Mouse (Mus musculus): Measurements from ENCODE around the gene Nphp3. TPM values are rescaled to one million over a fixed set of nuclear protein-coding genes. Genes with fewer than 3 reads are reported as not detected.

Nphp3 gene
- polyA plus RNA-seq (2015; fragmentation: Nextera tagmentation; extraction: Ambion mirVana): 2.2 and 2.7 TPM in 2 replicates

- H3K27ac ChIP-seq (ENCODE audit: low read length): peak within 1 kb of the TSS; percentile 85
- no peaks in the 10 kb centered on the region; the same call in 1 of the 2 replicates for H3K4me1 ChIP-seq (ENCODE audit: insufficient read depth, low read depth, low read length)
- H3K9me3 ChIP-seq (ENCODE audit: low read length): no peaks in the 10 kb centered on the region
- TF ChIP-seq CTCF (IDR thresholded peaks at IDR 0.05) (peak; percentile 36; the same call in 1 of the 2 replicates), EP300 (IDR thresholded peaks at IDR 0.05) (no peak)
- H3K9ac ChIP-seq (replicated peaks; ENCODE audit: low read depth): peak within 1 kb of the TSS; percentile 55
- H3K36me3 ChIP-seq (ENCODE audit: insufficient read depth, low read length): peaks cover 7% of the 10 kb centered on the region; the same call in 1 of the 2 replicates
- ATAC-seq: peak; percentile 98
- H3K4me3 ChIP-seq (ENCODE audit: low read depth, low read length): peak within 1 kb of the TSS; percentile 72
- WGBS: 2% methylated on average over 54 of the region's 55 CpGs
- peak; percentile 100 for DNase-seq (ENCODE audit: low spot score)
- peak within 1 kb of the TSS; percentile 71 for H3K4me2 ChIP-seq (replicated peaks; ENCODE audit: low read depth, low read length)
- no peaks in the 10 kb centered on the region for H3K27me3 ChIP-seq (replicated peaks; ENCODE audit: insufficient read depth, low read length)
These were observed at the start of gene Nphp3 for GRCm38 (mm10) chr9:104001921-104002859. Nphp3 (plus strand) TSS chr9:104002544.

- Histone ChIP-seq H3K27ac (ENCODE audit: low read length) (no peak overlapping the region), H3K36me3 (ENCODE audit: insufficient read depth, low read length) (no peaks in the 10 kb centered on the region), H3K27me3 (replicated peaks; ENCODE audit: insufficient read depth, low read length) (no peaks in the 10 kb centered on the region), H3K4me2 (replicated peaks; ENCODE audit: low read depth, low read length) (no peak overlapping the region), H3K9ac (replicated peaks; ENCODE audit: low read depth) (no peak overlapping the region), H3K4me3 (ENCODE audit: low read depth, low read length) (no peak overlapping the region), H3K4me1 (ENCODE audit: insufficient read depth, low read depth, low read length) (no peaks in the 10 kb centered on the region), H3K9me3 (ENCODE audit: low read length) (no peaks in the 10 kb centered on the region)
- 75% methylated on average over 6 of the region's 6 CpGs for WGBS
- ATAC-seq (no peak), DNase-seq (ENCODE audit: low spot score) (no peak)
- no peak for TF ChIP-seq CTCF (IDR thresholded peaks at IDR 0.05)
- TF ChIP-seq EP300 (IDR thresholded peaks at IDR 0.05): no peak
These were observed 43.6 kb upstream of the Nphp3 start for GRCm38 (mm10) chr9:103958722-103959121.

- Histone ChIP-seq H3K27ac (ENCODE audit: low read length) (no peak overlapping the region), H3K9me3 (ENCODE audit: low read length) (no peaks in the 10 kb centered on the region), H3K4me2 (replicated peaks; ENCODE audit: low read depth, low read length) (no peak overlapping the region), H3K36me3 (ENCODE audit: insufficient read depth, low read length) (no peaks in the 10 kb centered on the region), H3K4me3 (ENCODE audit: low read depth, low read length) (no peak overlapping the region), H3K4me1 (ENCODE audit: insufficient read depth, low read depth, low read length) (no peaks in the 10 kb centered on the region), H3K27me3 (replicated peaks; ENCODE audit: insufficient read depth, low read length) (no peaks in the 10 kb centered on the region), H3K9ac (replicated peaks; ENCODE audit: low read depth) (no peak overlapping the region)
- DNase-seq (ENCODE audit: low spot score): no peak
- ATAC-seq: no peak
- TF ChIP-seq CTCF (IDR thresholded peaks at IDR 0.05) (no peak), EP300 (IDR thresholded peaks at IDR 0.05) (no peak)
- 74% methylated on average over 10 of the region's 10 CpGs for WGBS
These were observed 42.4 kb upstream of the Nphp3 start for GRCm38 (mm10) chr9:103959989-103960388.

- TF ChIP-seq EP300 (IDR thresholded peaks at IDR 0.05) (no peak), CTCF (IDR thresholded peaks at IDR 0.05) (peak; percentile 68)
- no peak overlapping the region for H3K4me3 ChIP-seq (ENCODE audit: low read depth, low read length)
- DNase-seq (ENCODE audit: low spot score) (peak; percentile 72), ATAC-seq (no peak)
- H3K36me3 ChIP-seq (ENCODE audit: insufficient read depth, low read length): no peaks in the 10 kb centered on the region
- no peaks in the 10 kb centered on the region for H3K27me3 ChIP-seq (replicated peaks; ENCODE audit: insufficient read depth, low read length)
- 5% methylated on average over 2 of the region's 2 CpGs for WGBS
- no peak overlapping the region for H3K9ac ChIP-seq (replicated peaks; ENCODE audit: low read depth)
- no peaks in the 10 kb centered on the region for H3K4me1 ChIP-seq (ENCODE audit: insufficient read depth, low read depth, low read length)
- no peaks in the 10 kb centered on the region for H3K9me3 ChIP-seq (ENCODE audit: low read length)
- H3K4me2 ChIP-seq (replicated peaks; ENCODE audit: low read depth, low read length): no peak overlapping the region
- no peak overlapping the region for H3K27ac ChIP-seq (ENCODE audit: low read length)
These were observed 5.8 kb upstream of the Nphp3 start for GRCm38 (mm10) chr9:103996496-103996895.

- ATAC-seq (no peak), DNase-seq (ENCODE audit: low spot score) (no peak)
- H3K27ac ChIP-seq (ENCODE audit: low read length): no peak overlapping the region
- no peaks in the 10 kb centered on the region for H3K9me3 ChIP-seq (ENCODE audit: low read length)
- no peak for TF ChIP-seq CTCF (IDR thresholded peaks at IDR 0.05)
- TF ChIP-seq EP300 (IDR thresholded peaks at IDR 0.05): no peak
- H3K4me1 ChIP-seq (ENCODE audit: insufficient read depth, low read depth, low read length): no peaks in the 10 kb centered on the region; the same call in 1 of the 2 replicates
- H3K27me3 ChIP-seq (replicated peaks; ENCODE audit: insufficient read depth, low read length): no peaks in the 10 kb centered on the region
- 29% methylated on average over 3 of the region's 3 CpGs for WGBS
- no peak overlapping the region for H3K4me3 ChIP-seq (ENCODE audit: low read depth, low read length)
- no peak overlapping the region for H3K4me2 ChIP-seq (replicated peaks; ENCODE audit: low read depth, low read length)
- H3K9ac ChIP-seq (replicated peaks; ENCODE audit: low read depth): no peak overlapping the region
- H3K36me3 ChIP-seq (ENCODE audit: insufficient read depth, low read length): no peaks in the 10 kb centered on the region
These were observed 1.7 kb upstream of the Nphp3 start for GRCm38 (mm10) chr9:104000601-104001000.

GRCm38 (mm10) chr9:104002913-104003330 lies 578 bp downstream of the Nphp3 start:
- TF ChIP-seq EP300 (IDR thresholded peaks at IDR 0.05) (no peak), CTCF (IDR thresholded peaks at IDR 0.05) (peak; percentile 65)
- WGBS: 1% methylated on average over 34 of the region's 37 CpGs
- no peaks in the 10 kb centered on the region for H3K27me3 ChIP-seq (replicated peaks; ENCODE audit: insufficient read depth, low read length)
- peak overlapping the region; percentile 72 for H3K4me3 ChIP-seq (ENCODE audit: low read depth, low read length)
- DNase-seq (ENCODE audit: low spot score) (peak; percentile 82), ATAC-seq (peak; percentile 34)
- peaks cover 7% of the 10 kb centered on the region; the same call in 1 of the 2 replicates for H3K36me3 ChIP-seq (ENCODE audit: insufficient read depth, low read length)
- H3K4me2 ChIP-seq (replicated peaks; ENCODE audit: low read depth, low read length): peak overlapping the region; percentile 71
- peak overlapping the region; percentile 85 for H3K27ac ChIP-seq (ENCODE audit: low read length)
- no peaks in the 10 kb centered on the region for H3K9me3 ChIP-seq (ENCODE audit: low read length)
- peak overlapping the region; percentile 55 for H3K9ac ChIP-seq (replicated peaks; ENCODE audit: low read depth)
- H3K4me1 ChIP-seq (ENCODE audit: insufficient read depth, low read depth, low read length): no peaks in the 10 kb centered on the region; the same call in 1 of the 2 replicates
